Mouse (Mus musculus) megakaryocyte, embryonic 14.5 days (primary cell): ENCODE results near the gene Siglech.

Experiments
- FLI1 ChIP-seq: IDR thresholded peaks from 2 replicates; pipeline ENCODE4 v1.6.1; 2012; ENCODE audit warnings: low read length, inconsistent platforms, mixed read lengths
- GATA1 ChIP-seq: IDR thresholded peaks from 3 replicates; pipeline ENCODE4 v1.6.1; 2012; ENCODE audit warnings: mixed read lengths, low read length, inconsistent platforms, borderline replicate concordance

DNA sequence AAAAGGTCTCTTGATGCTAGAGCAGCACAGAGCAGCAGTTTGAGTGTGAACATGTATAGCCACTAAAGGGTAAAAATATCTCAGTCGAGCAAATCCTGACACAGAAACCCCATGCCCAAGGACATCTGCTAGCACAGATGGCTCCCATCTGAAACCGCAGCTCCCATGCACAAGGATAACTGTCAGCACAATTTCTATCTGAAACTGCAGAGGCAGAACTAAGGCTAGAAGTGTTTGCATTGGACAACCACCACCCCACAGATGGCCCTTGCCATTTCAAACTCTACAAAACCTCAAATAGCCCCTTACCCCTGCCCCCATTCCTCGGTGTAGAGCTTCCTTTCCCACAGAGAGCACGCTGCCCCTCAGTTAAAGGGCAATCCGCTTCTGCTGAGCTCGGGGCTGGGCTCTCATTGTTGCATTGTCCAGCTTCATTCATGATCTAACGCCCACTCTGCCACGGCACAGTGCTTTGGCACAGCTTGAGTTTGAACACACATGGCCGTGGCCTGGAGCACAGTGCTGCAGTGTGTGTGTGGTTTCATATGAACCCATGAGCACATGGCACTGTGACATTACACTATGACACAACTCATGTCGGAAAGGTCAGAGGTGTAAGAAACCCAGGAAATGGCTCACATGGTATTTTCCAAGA, 23.3 kb upstream of the Siglech start:
- no peak for TF ChIP-seq GATA1
- no peak for TF ChIP-seq FLI1
